Mouse (Mus musculus) C2C12 (cell line): ENCODE data around the gene Cdc7. TPM values are rescaled to one million over a fixed set of nuclear protein-coding genes. Genes with fewer than 3 reads are reported as not detected.

ENCODE experiments used
- H3K27me3 ChIP-seq: one replicate; pipeline ENCODE4 v1.6.1; 2011; ENCODE audit not compliant: control insufficient read depth, insufficient read depth, insufficient read length
- H3K36me3 ChIP-seq: one replicate; pipeline ENCODE4 v1.6.1; 2011; ENCODE audit not compliant: control insufficient read depth, insufficient read depth
- H3K4me3 ChIP-seq: one replicate; pipeline ENCODE4 v1.5.1; 2011; ENCODE audit warnings: mild to moderate bottlenecking, control low read depth; ENCODE audit not compliant: poor library complexity, insufficient read depth, severe bottlenecking
- H3K79me2 ChIP-seq: one replicate; pipeline ENCODE4 v1.6.1; 2011; ENCODE audit not compliant: control insufficient read depth, insufficient read depth
- H3K79me3 ChIP-seq: one replicate; pipeline ENCODE4 v1.6.1; 2011; ENCODE audit warnings: low read depth, control low read depth
- H3ac ChIP-seq: one replicate; pipeline ENCODE3; 2011; ENCODE audit warnings: low read depth; ENCODE audit not compliant: control insufficient read depth, insufficient read length
- CEBPB ChIP-seq: IDR thresholded peaks from one replicate; pipeline ENCODE4 v1.6.1; 2011; ENCODE audit warnings: low read depth, mild to moderate bottlenecking, control low read depth, moderate library complexity
- CTCF ChIP-seq: IDR thresholded peaks from one replicate; pipeline ENCODE4 v1.5.1; 2011; ENCODE audit not compliant: control insufficient read depth, insufficient read depth, insufficient read length
- FOSL1 ChIP-seq: IDR thresholded peaks from one replicate; pipeline ENCODE4 v1.8.0; 2011; ENCODE audit warnings: mild to moderate bottlenecking, low read length; ENCODE audit not compliant: poor library complexity, insufficient read depth, severe bottlenecking
- MAX ChIP-seq: IDR thresholded peaks from one replicate; pipeline ENCODE4 v1.6.1; 2011; ENCODE audit warnings: mild to moderate bottlenecking, control low read depth
- MYOD1 ChIP-seq: IDR thresholded peaks from one replicate; pipeline ENCODE4 v1.6.1; 2011; ENCODE audit warnings: low read depth; ENCODE audit not compliant: control insufficient read depth, insufficient read length
- MYOG ChIP-seq: IDR thresholded peaks from one replicate; pipeline ENCODE4 v1.6.1; 2011; ENCODE audit not compliant: control insufficient read depth, insufficient read length; ENCODE audit errors: extremely low read depth
- USF1 ChIP-seq: IDR thresholded peaks from one replicate; pipeline ENCODE4 v1.6.1; 2011; ENCODE audit warnings: low read depth, mild to moderate bottlenecking, control low read depth, moderate library complexity
- polyA plus RNA-seq: library from polyadenylated mRNA; unstranded; fragments of >200 nt; fragmentation: generic; extraction: Trizol; gene quantifications from one replicate; pipeline ENCODE4 v1.2.1, GENCODE M21; 2012; ENCODE audit warnings: missing spikeins

The Cdc7 gene
- polyA plus RNA-seq, 1 experiment: 5.5 TPM

DNA sequence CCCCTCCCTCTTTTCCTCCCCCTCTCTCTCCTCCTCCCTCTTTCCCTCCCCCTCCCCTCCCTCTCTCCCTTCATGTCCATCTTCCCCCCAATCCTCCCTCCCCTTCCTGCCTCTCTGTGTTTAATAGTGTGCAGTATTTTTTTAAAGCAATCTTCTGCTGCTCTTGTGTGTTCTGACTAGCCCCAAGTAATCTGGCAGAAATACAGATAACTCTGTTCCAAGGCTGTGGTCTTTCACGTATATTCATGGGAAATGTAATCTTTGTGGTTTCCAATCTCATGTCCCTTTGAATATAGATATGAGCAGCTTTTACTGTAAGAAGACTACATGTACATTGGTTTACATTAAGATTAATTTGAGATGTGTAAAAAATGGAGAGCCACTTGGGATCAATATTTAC lies 64.4 kb downstream of the Cdc7 start:
- Histone ChIP-seq H3ac (no peak overlapping the region), H3K79me2 (no peaks in the 10 kb centered on the region), H3K4me3 (no peak overlapping the region), H3K27me3 (no peaks in the 10 kb centered on the region), H3K36me3 (no peaks in the 10 kb centered on the region), H3K79me3 (no peaks in the 10 kb centered on the region)
- TF ChIP-seq USF1: no peak
- TF ChIP-seq MYOG: no peak
- TF ChIP-seq MYOD1: no peak
- TF ChIP-seq FOSL1: no peak
- TF ChIP-seq MAX: no peak
- TF ChIP-seq CTCF: no peak
- no peak for TF ChIP-seq CEBPB

DNA sequence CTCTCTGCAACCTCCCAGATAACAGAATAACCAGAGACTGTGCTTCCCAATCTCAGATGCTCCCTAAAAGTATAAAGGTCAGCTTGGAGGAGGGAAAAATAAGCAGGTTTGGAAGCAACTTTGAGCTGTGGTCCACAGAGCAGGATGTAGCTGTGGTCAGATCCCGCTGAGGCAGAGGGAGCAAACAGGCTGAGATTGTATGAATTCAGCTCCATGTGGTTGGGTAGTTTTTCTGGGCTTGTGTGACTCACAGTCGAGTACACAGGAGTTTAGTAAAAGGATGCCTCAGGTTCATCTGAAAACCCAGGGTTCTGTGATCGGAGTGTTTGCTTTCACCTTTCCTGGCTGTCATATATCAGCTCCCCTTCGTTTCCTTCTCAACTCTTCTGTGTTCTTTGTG lies 65.7 kb downstream of the Cdc7 start:
- Histone ChIP-seq H3K79me3 (no peaks in the 10 kb centered on the region), H3K4me3 (no peak overlapping the region)
- TF ChIP-seq CTCF (no peak), CEBPB (no peak), MYOD1 (no peak), USF1 (no peak), MAX (no peak), MYOG (no peak), FOSL1 (no peak)

DNA sequence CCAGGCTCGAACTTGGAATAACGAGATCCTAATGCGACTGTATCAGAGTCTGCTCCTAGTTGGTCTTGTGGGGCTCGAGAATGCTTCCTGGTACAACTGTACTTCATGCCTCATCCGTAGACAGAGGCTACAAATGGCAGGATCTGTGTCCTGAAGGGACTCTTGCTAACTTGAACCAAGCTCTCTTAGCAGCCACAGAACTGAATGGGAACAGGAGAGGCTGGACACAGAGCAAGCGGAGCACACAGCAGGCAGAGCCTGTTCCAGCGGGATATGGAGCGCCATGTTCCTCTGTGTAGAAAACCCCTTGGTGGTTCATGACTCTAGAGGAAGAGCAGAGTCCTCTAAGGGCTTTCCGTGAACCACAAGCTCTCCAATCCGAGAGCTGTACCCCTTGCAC lies 66.7 kb downstream of the Cdc7 start:
- H3K36me3 ChIP-seq: no peaks in the 10 kb centered on the region
- no peak for TF ChIP-seq CEBPB
- H3K27me3 ChIP-seq: no peaks in the 10 kb centered on the region
- H3ac ChIP-seq: no peak overlapping the region
- H3K79me3 ChIP-seq: no peaks in the 10 kb centered on the region
- H3K4me3 ChIP-seq: no peak overlapping the region
- no peaks in the 10 kb centered on the region for H3K79me2 ChIP-seq

More for the DNA sequence above, 65.7 kb downstream of the Cdc7 start:
- Histone ChIP-seq H3K79me2 (no peaks in the 10 kb centered on the region), H3K36me3 (no peaks in the 10 kb centered on the region), H3ac (no peak overlapping the region), H3K27me3 (no peaks in the 10 kb centered on the region)

Other genes starting within 250 kb of the Cdc7 start
- gene Hfm1, start 38.0 kb upstream of the Cdc7 start, polyA plus RNA-seq: not detected